Mouse (Mus musculus) left cerebral cortex, adult 8-10 months (tissue): Measurements from ENCODE around the gene Pde4d. TPM values are rescaled to one million over a fixed set of nuclear protein-coding genes. Genes with fewer than 3 reads are reported as not detected.

Experiments
- DNase-seq, 2 experiments: peaks; one replicate each; pipeline ENCODE4 v3.0.0; 2022; ENCODE audit warnings: low spot score in 2 of 2
- total RNA-seq, 4 experiments: library from RNA; stranded (reverse); gene quantifications; 2 replicates each; pipeline ENCODE4 v1.2.4; 2022

The Pde4d gene
- total RNA-seq, 4 experiments from 2014 or later: 92.8 to 110 (median 99.5) TPM

DNA sequence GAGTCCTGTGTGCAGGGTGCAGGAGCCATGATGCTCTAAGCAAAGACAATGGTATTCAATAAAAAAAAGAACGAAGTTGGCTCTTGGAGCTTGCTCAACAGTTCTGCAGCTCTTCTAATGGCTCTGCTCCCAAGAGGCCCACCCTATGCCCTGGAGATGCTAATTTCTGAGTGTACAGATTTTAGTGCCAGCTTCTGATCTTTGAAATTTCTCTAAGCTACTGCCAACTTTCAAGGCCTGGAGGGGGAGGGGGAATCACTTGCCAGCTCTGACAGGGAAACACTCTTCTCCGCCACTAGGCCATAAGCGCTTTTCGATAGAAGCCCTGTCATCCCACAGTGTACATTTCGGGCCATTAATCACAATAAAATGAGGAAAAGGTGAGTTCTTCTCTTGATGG, 830.7 kb downstream of the Pde4d start:
- DNase-seq: peak in 1 of 2 experiments; percentile 52

DNA sequence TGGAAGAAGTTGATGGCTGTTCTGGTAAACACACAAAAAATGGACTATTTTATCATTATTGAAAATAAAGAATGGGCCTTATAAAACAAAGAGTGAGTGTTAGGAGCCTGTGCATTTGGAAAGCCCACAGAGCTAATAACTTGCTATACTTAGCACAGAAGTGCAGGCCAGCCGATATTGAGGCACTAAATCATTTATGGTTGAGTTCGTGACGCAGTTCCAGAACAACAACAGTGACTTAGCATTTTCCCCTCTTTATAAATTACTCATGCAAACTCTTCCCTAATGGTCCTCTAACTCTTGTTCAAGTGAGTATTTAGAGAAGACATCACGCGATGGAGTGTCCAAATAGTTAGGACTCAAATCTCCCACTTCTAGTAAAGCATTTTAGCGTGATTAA, 837.7 kb downstream of the Pde4d start:
- DNase-seq: no peak

GRCm38 (mm10) chr13:109290922-109291321, 841.2 kb downstream of the Pde4d start:
- no peak for DNase-seq

DNA sequence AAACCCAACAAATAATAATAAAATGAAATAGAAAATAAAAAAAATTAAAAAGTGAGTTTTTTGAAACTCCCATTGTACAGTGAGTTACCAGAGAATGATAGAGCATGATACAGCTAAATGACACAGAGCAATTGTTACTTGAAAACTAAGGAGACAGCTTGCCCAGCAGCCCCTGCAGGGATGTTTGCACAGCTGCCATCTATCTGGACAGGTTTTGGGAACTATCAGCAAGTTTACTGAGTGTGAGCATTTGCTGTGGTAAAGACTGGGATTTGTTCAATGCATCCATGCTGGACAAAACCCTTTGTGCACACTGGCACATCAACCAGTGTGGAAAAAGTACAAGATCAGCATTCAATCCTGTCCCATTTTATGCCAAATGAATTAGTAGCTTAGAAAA, 843.3 kb downstream of the Pde4d start:
- DNase-seq: no peak

DNA sequence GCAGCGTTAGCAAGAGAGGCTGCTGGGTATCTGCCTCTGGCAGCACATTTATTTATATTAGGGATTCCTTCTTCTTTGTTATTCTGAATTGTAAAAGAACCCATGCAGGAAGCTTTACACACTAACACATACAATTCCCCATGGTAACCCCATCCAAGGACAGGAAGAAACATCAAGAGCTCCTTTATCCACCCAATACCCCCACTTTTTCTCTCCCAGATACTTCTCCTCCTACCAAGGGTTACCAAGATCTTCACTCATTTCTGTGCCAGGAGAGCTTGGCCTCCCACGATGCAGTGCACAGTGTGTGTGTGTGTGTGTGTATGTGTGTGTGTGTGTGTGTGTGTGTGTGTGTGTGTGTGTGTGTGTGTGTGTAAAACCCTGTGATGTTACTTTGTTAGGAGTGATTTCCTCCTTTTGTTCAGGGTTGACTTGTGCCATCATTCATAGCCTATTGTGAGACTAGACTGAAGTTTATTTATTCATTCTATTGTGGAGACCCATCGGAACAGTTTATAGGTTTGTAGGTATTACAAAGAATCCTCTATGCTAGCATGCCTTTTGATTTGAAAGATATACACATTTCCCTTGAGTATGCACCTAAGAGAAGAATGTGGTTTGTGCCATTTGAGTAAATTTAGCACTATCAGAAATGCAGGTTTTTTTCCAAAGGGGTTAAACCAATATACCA, 846.7 kb downstream of the Pde4d start:
- no peak for DNase-seq

- no peak for DNase-seq
Observed at GRCm38 (mm10) chr13:109298852-109299251, 849.1 kb downstream of the Pde4d start.

DNA sequence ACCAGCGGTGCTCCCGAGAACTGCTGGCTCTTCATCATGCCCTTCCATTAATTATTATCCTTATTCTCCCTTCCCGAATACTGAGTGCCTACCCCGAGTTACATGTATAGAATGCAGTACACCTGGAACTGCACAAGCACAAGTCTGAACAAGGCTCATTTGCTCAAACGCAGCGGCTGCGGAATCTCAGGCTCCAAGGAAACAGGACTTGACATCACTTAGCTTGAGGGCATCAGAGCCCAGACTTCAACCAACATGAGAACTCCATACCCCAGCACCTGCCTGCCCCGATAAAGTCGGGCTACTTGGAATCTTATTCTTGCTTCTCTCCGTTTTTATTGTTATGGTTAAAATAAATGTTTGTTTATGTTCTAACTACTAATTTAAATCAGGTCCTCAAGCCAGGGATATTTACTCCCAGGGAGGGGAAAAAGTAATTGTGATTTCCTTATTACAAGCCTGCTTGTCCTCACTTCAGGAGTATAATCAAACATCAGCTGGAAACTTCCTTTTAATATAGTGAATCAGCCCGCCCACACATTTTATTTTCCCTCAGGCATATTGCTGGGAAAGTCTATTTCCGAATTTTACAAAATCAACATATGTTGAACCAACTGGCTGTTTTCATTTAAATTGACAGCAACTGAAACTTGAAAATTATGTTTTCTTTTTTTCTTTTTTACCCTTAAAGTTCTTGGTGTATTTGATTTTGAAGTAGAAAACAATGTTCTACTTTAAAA, 849.9 kb downstream of the Pde4d start:
- no peak for DNase-seq

DNA sequence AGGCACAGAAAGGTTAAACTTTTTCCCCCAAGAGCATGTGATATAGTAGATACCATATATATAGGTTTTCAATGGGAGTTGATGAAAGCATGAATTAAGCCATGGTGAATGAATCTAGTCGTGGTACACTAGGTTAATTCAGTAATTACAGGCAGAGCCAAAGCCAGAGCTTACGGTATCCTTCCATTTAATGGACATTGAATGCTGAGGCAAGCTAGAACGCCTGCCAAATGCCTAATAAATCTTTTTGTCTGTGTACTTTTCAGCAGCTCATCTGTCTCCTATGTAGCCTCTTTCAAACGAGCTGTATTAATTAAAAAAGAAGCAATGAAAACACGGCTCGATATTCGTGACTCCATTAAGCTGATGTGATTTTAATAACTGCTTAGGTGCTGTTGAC, 862.8 kb downstream of the Pde4d start:
- DNase-seq: no peak

GRCm38 (mm10) chr13:109315608-109316007, 865.9 kb downstream of the Pde4d start:
- DNase-seq: no peak

DNA sequence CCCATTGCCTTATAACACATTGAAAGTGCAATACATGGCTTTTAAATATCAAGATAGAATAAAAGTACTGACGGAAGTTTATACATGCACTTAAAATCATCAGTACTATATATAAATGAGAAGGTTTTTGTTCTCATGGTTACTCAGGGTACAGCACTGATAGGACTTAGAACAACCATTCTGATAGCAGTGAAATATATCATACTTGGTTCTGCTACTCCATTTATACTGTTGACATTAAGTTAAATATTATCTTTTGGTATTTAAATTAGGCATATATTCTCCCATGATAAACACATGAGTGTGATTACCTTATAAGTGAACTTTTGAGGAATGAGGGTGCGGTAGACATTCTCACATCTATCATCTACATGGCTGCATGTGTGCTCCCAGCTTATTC, 867.9 kb downstream of the Pde4d start:
- no peak for DNase-seq

- no peak for DNase-seq
Observed at GRCm38 (mm10) chr13:109318434-109318998, 868.8 kb downstream of the Pde4d start.

DNA sequence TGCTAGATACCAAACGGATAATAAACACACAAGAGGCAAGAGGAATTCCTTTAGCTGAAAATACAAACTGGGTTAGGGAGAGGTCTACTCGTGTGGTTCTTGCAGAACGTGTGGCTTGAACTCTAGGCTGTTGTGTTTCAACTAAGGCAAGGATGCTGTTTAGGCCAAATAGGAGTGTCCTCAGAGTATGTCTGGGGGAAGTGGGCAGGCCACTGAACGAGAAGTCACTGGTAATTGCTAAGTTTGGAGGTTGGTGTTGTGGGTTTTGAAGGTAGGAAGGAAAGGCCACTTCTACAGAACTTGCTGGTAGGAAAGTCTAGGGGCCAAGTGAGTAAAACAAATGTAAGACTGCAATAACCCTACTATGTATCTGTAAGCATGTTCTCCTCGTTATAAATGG, 876.3 kb downstream of the Pde4d start:
- DNase-seq: no peak

GRCm38 (mm10) chr13:109331563-109331962, 881.8 kb downstream of the Pde4d start:
- no peak for DNase-seq

- no peak for DNase-seq
Observed at GRCm38 (mm10) chr13:109341902-109342301, 892.2 kb downstream of the Pde4d start.

DNA sequence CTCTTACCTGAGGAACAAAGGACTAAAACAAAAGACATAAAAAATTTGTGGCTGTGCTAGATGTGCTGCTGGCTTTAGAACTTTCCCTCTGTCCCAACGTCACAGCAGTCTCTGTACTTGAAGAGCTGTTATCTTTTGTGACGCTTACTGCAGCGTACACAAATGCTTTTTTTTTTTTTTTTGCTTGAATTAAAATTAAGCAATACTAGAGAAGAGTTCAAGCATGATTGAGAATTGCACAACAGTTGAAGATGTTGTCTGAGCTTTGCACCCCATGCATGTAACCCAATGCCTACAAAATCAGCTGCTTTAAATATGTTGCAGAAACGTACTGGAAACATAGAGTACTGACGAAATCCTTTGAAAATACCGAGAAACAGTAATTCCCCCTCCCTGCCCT, 892.7 kb downstream of the Pde4d start:
- no peak for DNase-seq

DNA sequence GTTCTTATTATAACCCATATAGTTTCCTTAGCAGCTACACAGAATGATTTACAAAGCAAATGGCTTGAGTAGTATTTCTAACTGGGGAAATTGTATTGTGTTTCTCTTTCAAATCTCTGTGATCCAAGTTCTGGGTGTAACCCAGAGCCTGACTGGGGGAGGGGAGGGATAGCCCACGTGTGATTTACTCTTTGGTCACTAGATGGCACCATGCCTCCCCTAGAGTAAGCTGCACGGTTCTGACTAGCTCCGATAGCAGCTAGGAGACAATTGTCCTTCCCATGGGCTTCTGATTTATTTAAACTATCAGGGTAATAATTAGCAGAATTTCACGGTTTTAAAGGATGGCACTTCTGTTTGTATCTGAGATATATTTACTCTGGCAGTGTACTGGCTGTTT, 893.8 kb downstream of the Pde4d start:
- DNase-seq: peak; percentile 43 to 60

DNA sequence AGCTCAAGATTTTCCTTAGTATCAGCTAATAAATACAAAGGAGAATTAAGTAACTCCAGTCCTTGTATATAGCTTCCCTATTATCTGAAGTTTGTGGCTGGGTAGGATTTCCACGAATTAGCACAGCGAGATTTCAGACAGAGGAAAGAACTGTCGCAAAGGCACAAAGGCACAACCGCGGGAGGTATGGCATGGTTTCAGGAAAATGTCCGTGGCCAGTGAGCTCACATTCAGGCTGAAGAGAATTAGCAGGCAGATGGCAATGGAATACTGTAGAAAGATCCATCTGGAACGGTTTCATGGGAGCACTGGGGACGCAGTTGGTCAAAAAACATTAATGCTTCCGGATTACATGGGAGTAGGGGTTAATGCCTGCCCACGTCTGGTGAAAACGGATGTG, 898.0 kb downstream of the Pde4d start:
- no peak for DNase-seq

- DNase-seq: no peak
Observed at GRCm38 (mm10) chr13:109348316-109348715, 898.6 kb downstream of the Pde4d start.

- DNase-seq: no peak
Observed at GRCm38 (mm10) chr13:109350100-109350499, 900.4 kb downstream of the Pde4d start.

- DNase-seq: no peak
Observed at GRCm38 (mm10) chr13:109354017-109354416, 904.3 kb downstream of the Pde4d start.

GRCm38 (mm10) chr13:109356252-109356651, 906.5 kb downstream of the Pde4d start:
- no peak for DNase-seq

DNA sequence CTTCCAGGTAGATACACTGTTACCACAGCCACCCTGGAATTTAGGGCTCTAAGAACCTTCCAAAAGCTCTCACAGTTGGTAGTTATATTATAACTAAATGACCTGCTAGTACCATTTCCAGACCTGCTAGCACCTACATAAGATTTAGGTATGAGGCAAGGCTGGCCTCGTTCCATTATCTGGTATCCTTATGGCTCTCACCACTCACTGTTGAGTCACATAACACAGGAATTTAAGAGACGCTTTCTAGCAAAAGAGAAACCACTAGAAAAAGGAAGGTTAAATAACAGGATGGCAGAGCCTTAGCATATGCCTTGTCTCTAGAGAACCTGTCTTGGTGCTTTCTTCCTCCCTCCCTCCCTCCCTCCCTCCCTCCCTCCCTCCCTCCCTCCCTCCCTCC, 910.2 kb downstream of the Pde4d start:
- no peak for DNase-seq

DNA sequence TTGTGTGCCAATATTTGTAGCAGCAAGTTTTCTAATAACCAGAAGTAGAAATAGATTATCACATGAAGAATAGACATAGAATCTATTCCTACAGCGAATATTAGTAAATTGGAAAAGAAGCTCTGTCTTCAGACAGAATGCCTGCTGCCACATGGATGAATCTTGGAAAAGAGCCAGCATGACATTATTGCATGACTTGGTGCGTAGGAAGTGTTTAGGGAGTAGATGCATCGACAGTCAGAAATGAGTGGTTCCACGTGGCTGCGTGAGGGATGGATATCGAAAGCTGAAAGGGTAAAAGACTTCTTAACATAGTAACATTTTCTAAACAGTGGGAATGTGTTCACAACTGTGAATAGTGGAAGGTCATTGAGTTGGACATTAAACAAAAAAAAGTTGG, 912.6 kb downstream of the Pde4d start:
- DNase-seq: no peak
